Mouse (Mus musculus) cerebellum, adult 9-10 months (tissue): Measurements from ENCODE around the gene Thegl.

Source experiments
- DNase-seq: peaks from one replicate; pipeline ENCODE4 v3.0.0; 2022

The Thegl gene

DNA sequence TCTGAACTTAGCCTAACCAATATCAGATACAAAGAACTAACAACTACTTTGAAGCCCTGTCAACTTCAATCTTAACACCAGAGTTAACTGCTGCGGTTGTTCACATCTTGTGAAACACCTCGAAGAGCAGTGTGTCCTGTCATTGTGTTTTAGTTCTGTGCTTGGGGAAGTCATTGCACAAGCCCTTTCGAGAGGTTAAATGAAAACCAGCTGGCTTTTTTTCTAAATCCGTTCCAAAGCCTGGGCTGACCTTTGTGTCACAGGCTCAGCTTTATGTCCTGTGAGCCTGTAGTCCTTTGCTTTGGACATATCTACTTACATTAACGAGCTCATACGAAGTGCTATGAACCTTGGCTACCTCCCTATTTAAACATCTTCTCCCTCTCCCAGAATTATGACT, 81.9 kb downstream of the Thegl start:
- DNase-seq, result no peak

DNA sequence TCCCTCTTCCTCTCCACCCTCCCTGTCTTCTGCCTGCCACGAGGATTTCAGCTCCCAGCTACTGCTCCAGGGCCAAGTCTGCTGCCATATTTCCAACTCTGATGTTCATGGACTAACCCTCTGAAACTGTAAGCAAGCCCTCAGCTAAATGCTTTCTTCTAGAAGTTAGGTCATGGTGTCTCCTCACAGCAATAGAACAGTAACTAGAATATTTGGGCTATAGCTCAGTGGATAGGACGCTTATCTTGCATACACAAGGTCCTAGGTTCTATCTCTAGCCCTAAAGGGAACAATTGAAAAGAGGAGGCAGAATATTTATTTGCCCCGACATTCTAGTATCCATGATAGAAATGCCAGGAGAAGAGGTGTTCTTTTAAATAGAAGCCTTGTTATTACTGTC, 83.1 kb downstream of the Thegl start:
- DNase-seq, result no peak

DNA sequence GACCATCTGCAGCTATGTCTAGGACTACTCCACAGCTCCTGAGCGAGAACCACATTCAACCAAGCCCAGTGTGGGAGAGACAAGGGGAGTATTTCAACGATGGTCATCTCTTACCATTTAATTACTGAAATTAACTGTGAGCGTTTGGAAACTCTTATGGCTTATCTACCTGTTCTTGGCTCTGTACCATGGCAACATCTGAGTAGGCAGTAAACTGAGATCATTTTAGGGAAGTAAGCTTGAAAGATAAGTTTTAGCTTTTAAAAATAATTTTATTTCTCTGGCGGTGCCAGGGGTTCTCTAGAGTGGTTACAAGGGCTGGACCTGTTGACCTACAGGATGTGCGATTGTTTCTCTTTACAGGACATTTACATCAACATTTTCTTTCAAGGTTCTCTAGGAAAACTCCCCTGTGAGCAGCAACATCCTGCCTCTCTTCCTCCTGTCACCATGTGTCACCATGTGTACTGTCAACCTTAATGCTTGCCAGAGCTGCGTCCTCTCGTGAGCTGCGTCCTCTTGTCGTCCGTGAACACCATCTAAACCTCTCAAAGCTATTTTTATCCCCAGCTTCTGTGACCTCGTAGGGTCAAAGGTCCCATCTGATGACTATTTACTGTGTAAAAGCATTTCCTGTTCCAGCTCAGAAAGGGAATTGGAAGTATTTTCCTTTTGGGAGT, 83.6 kb downstream of the Thegl start:
- DNase-seq, result no peak

DNA sequence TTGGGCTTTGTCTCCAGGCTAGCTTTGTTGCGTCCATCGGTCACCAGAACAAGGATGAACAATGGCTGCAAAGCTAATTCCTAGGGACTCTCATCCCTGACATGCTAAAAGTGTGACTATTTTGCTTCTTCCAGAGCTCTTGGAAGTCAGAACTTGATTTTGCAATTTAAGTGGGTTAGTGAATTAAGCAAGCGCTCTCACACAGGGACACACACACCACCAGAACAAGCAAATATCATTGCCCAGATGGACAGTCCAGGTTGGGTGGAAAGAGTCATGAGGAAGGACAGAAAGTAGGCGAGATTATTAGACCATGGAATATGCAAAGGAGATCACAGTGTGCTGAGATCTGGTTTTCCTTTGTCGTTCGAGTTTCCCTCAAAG, 84.2 kb downstream of the Thegl start:
- no peak for DNase-seq

DNA sequence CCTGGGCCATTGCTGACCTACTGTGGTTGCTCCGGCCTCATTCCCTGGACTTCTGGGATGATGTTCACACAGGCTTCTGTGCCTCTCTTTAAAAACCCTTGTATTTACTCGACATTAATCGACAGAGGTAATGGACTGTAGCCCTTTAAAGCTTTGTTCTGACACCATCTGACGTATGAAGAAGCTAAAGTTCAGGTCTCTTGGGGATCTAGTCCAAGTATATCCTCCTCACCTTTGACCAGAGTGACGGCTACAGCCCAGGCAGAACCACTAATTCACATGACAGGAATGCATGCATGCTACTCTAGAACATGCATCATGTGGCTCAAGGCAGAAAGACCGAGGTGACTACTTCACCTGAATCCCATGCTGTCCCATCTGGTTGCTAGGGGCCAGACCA, 84.9 kb downstream of the Thegl start:
- DNase-seq, result no peak

DNA sequence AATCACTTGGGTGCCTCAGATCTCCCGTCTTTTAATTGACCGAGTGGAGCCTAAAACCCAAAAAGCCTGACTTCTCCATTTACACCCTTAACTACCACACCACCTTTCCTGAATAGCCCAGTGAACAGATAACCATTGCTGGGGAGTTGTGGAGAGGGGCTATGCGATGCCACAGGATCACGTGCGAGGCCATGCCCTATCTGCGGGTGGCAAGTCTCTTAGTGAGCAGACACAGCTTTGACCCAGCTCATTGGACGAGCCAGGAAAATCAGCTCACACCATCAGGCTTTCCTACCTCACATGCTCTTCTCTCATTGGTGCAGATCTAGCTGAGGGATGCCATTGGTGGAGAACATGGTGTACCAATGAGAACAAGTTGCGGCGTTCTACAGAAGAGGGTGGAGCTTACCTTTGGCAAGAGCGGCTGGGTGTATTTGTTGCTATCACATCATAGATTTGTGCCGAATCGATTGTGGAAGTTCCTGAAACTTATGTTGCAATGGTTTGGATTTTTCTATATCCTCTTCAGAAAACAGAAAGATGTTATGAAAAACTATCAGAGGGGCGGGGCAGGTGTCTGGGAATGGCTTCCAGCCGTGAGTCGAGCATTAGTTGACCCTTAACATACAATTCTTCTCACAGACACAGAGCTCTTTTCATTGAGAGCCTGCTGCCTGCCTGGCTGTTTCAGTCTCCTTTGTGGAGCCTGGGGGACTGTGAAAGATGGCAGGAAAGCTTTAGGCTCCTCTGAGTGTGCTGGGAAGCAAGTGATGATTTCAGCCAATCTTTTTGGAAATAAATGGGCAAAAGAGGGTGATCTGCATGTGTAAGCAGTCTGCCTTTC, 86.9 kb downstream of the Thegl start:
- DNase-seq, result no peak

DNA sequence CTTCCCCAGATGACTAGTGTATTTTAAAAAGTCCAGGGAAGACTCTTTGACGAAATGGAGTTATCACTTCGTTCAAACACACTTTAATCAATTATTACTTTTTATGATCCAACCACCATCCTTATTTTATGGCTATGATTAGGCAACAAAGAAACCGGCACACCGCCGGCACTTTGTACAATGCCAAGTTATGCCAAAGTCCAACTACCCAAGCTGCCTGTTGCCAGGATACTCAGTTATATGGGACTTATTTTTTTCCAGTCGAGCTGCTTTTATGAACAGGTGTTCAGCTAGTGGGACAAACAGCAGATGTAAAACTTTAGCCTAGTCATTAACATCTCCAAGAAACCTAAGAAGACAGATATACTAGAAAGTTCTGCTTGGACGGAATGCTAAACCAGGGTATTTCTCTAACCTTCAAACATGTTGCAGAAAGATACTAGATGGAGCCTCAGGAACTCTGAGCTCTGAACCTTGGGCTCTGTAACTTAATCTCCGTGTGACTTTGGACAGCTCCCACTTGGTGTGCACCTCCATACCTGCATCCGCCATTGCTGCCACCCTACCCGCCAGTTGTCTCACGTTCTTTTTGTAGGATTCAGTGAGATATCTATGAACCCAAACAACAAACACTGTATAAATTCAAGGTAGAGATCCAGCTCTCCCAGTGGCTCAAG, 91.5 kb downstream of the Thegl start:
- no peak for DNase-seq

DNA sequence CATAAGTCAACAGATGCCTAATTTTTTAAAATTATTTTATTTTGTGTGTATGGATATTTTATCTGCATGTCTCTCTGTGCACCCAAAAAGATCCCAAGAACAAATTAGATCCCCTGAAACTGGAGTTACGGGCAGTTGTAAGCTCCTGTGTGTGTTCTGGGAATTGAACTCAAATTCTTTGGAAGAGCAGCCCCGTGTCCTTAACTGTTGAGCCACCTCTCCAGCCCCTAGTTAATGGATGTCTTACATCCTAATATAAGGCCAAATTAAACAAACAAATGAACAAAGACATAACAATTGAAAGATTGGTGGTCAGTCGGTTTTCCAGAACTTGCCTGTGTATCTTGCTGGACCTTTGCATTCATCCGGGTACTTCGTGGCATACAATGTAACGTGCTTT, 93.0 kb downstream of the Thegl start:
- DNase-seq, result no peak

DNA sequence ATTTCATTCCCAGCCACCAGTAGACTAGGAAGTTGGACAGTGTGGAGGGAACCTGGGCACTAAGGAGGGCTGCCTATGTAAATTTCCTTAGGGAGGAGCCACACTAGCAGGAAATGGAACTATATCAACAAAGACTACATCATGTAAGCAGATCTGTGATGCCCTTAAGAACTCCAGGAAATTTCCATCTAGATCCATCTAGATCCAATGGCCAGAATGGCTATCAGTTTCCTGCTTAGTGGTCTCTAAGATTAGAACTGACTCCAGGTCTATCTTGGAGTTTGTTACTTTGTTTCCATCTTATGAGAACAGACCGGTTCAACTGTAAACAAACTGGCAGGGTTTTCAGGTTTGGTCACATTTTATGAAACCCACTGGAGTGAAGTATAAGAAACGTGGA, 94.0 kb downstream of the Thegl start:
- no peak for DNase-seq
